Mouse (Mus musculus) myocyte (in vitro differentiated cells): ENCODE measurements around the gene Trmt1. TPM values are rescaled to one million over a fixed set of nuclear protein-coding genes. Genes with fewer than 3 reads are reported as not detected.

Experiments used
- H3K27me3 ChIP-seq: one replicate; pipeline ENCODE4 v1.6.1; 2011; ENCODE audit not compliant: control insufficient read depth, insufficient read depth, insufficient read length
- H3K36me3 ChIP-seq: one replicate; pipeline ENCODE4 v1.6.1; 2011; ENCODE audit not compliant: control insufficient read depth, insufficient read depth
- H3K4me2 ChIP-seq: one replicate; pipeline ENCODE4 v1.6.1; 2011; ENCODE audit warnings: low read depth, control low read depth
- H3K4me3 ChIP-seq: one replicate; pipeline ENCODE4 v1.5.1; 2011; ENCODE audit warnings: mild to moderate bottlenecking, control low read depth, moderate library complexity
- H3K79me2 ChIP-seq: one replicate; pipeline ENCODE4 v1.6.1; 2011; ENCODE audit not compliant: control insufficient read depth, insufficient read depth
- H3ac ChIP-seq: one replicate; pipeline ENCODE4 v1.6.1; 2011; ENCODE audit not compliant: control insufficient read depth, insufficient read length
- CEBPB ChIP-seq: IDR thresholded peaks from 2 replicates; pipeline ENCODE4 v1.6.1; 2011; ENCODE audit warnings: mild to moderate bottlenecking, moderate library complexity; ENCODE audit not compliant: poor library complexity, insufficient read depth, severe bottlenecking
- E2F4 ChIP-seq: IDR thresholded peaks from one replicate; pipeline ENCODE4 v1.6.1; 2011; ENCODE audit warnings: mild to moderate bottlenecking, control low read depth, moderate library complexity; ENCODE audit not compliant: insufficient read depth
- MAX ChIP-seq: IDR thresholded peaks from one replicate; pipeline ENCODE4 v1.6.1; 2011; ENCODE audit warnings: low read depth, mild to moderate bottlenecking, control low read depth
- MYOD1 ChIP-seq, 3 experiments: IDR thresholded peaks; one replicate each; pipeline ENCODE4 v1.6.1; 2011; ENCODE audit warnings: control low read depth in 2 of 3, low read depth in 2 of 3, mild to moderate bottlenecking in 2 of 3, moderate library complexity in 1 of 3; ENCODE audit not compliant: insufficient read length in 2 of 3, control insufficient read depth in 1 of 3
- MYOG ChIP-seq, 3 experiments: IDR thresholded peaks; one replicate each; pipeline ENCODE4 v1.6.1; 2011; ENCODE audit warnings: control low read depth in 2 of 3, low read depth in 2 of 3, mild to moderate bottlenecking in 2 of 3; ENCODE audit not compliant: insufficient read length in 2 of 3, control insufficient read depth in 1 of 3, insufficient read depth in 1 of 3
- POLR2A ChIP-seq: IDR thresholded peaks from one replicate; pipeline ENCODE4 v1.6.1; 2011; ENCODE audit warnings: low read depth, mild to moderate bottlenecking, control low read depth, moderate library complexity; ENCODE audit not compliant: insufficient read length
- POLR2AphosphoS2 ChIP-seq: IDR thresholded peaks from one replicate; pipeline ENCODE4 v1.6.1; 2011; ENCODE audit warnings: low read depth, control low read depth; ENCODE audit not compliant: insufficient read length
- REST ChIP-seq: IDR thresholded peaks from one replicate; pipeline ENCODE4 v1.6.1; 2011; ENCODE audit warnings: mild to moderate bottlenecking, control low read depth, moderate library complexity; ENCODE audit not compliant: insufficient read depth, insufficient read length
- SRF ChIP-seq: IDR thresholded peaks from one replicate; pipeline ENCODE4 v1.6.1; 2011; ENCODE audit warnings: low read depth; ENCODE audit not compliant: control insufficient read depth, insufficient read length
- TCF12 ChIP-seq: IDR thresholded peaks from one replicate; pipeline ENCODE4 v1.6.1; 2011; ENCODE audit warnings: mild to moderate bottlenecking, control low read depth; ENCODE audit not compliant: poor library complexity, insufficient read depth, severe bottlenecking
- TCF3 ChIP-seq: IDR thresholded peaks from one replicate; pipeline ENCODE4 v1.6.1; 2011; ENCODE audit warnings: low read depth, control low read depth; ENCODE audit not compliant: insufficient read length
- USF1 ChIP-seq: IDR thresholded peaks from one replicate; pipeline ENCODE4 v1.6.1; 2011; ENCODE audit warnings: low read depth, mild to moderate bottlenecking, control low read depth, moderate library complexity
- polyA plus RNA-seq: library from polyadenylated mRNA; unstranded; fragments of >200 nt; fragmentation: generic; extraction: Trizol; gene quantifications from one replicate; pipeline ENCODE4 v1.2.1, GENCODE M21; 2012; ENCODE audit warnings: missing spikeins

Gene Trmt1
- polyA plus RNA-seq, 1 experiment = 94.4 TPM

GRCm38 (mm10) chr8:84708071-84708541, 22.0 kb downstream of the Trmt1 start:
- Histone ChIP-seq H3K36me3 (peaks cover under 1% of the 10 kb centered on the region), H3K27me3 (no peaks in the 10 kb centered on the region), H3K4me3 (no peak overlapping the region), H3K79me2 (no peaks in the 10 kb centered on the region), H3K4me2 (no peak overlapping the region), H3ac (no peak overlapping the region)
- TF ChIP-seq CEBPB (no peak), USF1 (no peak), E2F4 (no peak), TCF3 (no peak), MAX (no peak), SRF (no peak), MYOG (IDR thresholded peaks at IDR 0.05; ENCODE audit: control insufficient read depth in 1 of 3, insufficient read depth in 1 of 3, insufficient read length in 2 of 3, low read depth in 2 of 3) (no peak), REST (no peak), POLR2A (no peak), MYOD1 (IDR thresholded peaks at IDR 0.05; ENCODE audit: control insufficient read depth in 1 of 3, insufficient read length in 2 of 3, low read depth in 2 of 3) (no peak), TCF12 (no peak), POLR2AphosphoS2 (no peak)

- peaks cover 5% of the 10 kb centered on the region for H3K36me3 ChIP-seq
- H3K4me2 ChIP-seq = no peak overlapping the region
- H3K4me3 ChIP-seq = no peak overlapping the region
- no peaks in the 10 kb centered on the region for H3K27me3 ChIP-seq
- TF ChIP-seq SRF (no peak), POLR2A (peak; percentile 19)
- H3K79me2 ChIP-seq = no peaks in the 10 kb centered on the region
- no peak overlapping the region for H3ac ChIP-seq
These were observed 22.8 kb downstream of the Trmt1 start for GRCm38 (mm10) chr8:84708774-84709475.

GRCm38 (mm10) chr8:84709931-84710330, 23.8 kb downstream of the Trmt1 start:
- no peak for TF ChIP-seq SRF
- no peak for TF ChIP-seq MAX
- no peak for TF ChIP-seq CEBPB
- no peak for TF ChIP-seq POLR2A
- TF ChIP-seq TCF12 = no peak
- Histone ChIP-seq H3K4me2 (no peak overlapping the region), H3K36me3 (peaks cover 5% of the 10 kb centered on the region), H3K27me3 (no peaks in the 10 kb centered on the region), H3K4me3 (no peak overlapping the region), H3K79me2 (no peaks in the 10 kb centered on the region), H3ac (no peak overlapping the region)

DNA sequence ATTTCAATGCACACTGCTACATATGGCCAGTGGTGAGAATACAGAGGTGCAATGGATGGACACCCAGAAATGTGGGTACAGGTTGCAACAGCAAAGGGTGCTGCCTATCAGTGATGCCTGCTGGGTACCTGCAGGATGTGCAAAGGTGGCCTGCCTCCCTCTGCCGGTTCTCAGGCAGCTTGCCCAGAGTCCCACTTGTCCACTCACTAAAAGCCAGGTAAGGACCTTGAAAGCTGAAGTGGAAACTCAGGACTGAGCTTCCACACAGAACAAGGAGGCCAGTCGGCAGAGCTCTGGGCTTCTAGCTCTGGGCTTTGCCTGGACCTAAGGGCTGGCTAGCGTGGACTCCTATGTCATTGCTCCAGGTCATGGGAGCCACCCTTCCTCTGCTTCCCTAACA, 25.2 kb downstream of the Trmt1 start:
- Histone ChIP-seq H3K4me3 (no peak overlapping the region), H3K4me2 (peak overlapping the region; percentile 68), H3ac (no peak overlapping the region), H3K79me2 (no peaks in the 10 kb centered on the region), H3K27me3 (no peaks in the 10 kb centered on the region), H3K36me3 (peaks cover 5% of the 10 kb centered on the region)
- TF ChIP-seq POLR2A (peak; percentile 13), MYOG (IDR thresholded peaks at IDR 0.05; ENCODE audit: control insufficient read depth in 1 of 3, insufficient read depth in 1 of 3, insufficient read length in 2 of 3, low read depth in 2 of 3) (no peak), REST (no peak), POLR2AphosphoS2 (no peak), USF1 (no peak), MAX (no peak), MYOD1 (IDR thresholded peaks at IDR 0.05; ENCODE audit: control insufficient read depth in 1 of 3, insufficient read length in 2 of 3, low read depth in 2 of 3) (no peak), CEBPB (no peak)

DNA sequence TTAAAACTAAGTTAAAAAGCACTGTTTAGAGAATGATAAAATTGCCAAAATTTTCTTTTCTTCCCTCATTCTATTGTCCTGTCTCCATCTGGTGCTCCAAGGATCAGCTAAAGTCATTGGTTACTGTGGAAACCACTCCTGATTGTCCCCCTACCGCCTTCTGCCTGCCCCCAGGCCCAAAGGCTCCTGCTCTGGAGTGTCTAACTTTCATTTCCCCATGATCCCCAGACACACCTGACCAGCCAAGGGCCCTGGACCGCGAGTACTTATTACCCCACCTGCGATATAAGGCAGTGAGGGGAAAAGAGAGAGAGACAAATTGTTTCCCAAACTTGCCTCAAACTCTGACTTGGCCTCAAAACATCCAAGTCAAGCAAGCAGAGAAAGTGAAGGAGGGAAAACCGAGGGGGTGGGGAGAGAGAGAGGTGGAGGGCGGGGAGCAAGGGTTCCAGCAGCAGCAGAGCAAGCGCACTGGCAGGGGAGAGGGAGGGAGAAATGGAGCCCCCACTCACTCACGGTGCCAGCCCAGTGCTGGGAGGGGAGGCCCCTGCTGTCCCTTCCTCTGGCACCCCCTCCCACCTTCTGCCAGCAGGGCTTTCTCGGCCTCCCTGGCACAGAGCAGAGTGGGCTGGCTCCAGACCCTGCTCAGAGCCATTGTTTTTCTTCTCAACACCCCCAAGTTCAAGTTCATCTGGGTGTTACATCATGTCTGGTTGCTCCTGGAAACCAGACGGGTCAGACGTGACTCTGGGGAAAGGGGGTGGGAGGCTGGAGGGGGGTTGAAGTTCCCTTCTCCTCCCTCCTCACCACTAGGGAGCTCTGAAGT, 26.0 kb downstream of the Trmt1 start:
- Histone ChIP-seq H3K79me2 (no peaks in the 10 kb centered on the region), H3K27me3 (no peaks in the 10 kb centered on the region), H3K4me2 (peak overlapping the region; percentile 68), H3K4me3 (no peak overlapping the region), H3ac (no peak overlapping the region), H3K36me3 (peaks cover 5% of the 10 kb centered on the region)
- TF ChIP-seq MYOG (IDR thresholded peaks at IDR 0.05; ENCODE audit: control insufficient read depth in 1 of 3, insufficient read depth in 1 of 3, insufficient read length in 2 of 3, low read depth in 2 of 3) = no peak
- peak; percentile 15 for TF ChIP-seq POLR2A
- no peak for TF ChIP-seq TCF12
- no peak for TF ChIP-seq USF1
- TF ChIP-seq CEBPB = peak; percentile 48; the same call in 1 of the 2 replicates
- no peak for TF ChIP-seq MYOD1 (IDR thresholded peaks at IDR 0.05; ENCODE audit: control insufficient read depth in 1 of 3, insufficient read length in 2 of 3, low read depth in 2 of 3)
- TF ChIP-seq TCF3 = no peak
